Mouse (Mus musculus) heart, postnatal 0 days (tissue): Measurements from ENCODE around the gene Nt5dc2. TPM values are rescaled to one million over a fixed set of nuclear protein-coding genes. Genes with fewer than 3 reads are reported as not detected.

ENCODE experiments used
- ATAC-seq: fragments of 200-750 bp; cut with Nextera tagmentation; 2 replicates; pipeline ENCODE4 v1.8.0; 2017; ENCODE audit warnings: low read depth, moderate number of reproducible peaks, moderate library complexity; ENCODE audit not compliant: insufficient read depth
- DNase-seq: peaks from one replicate; pipeline ENCODE4 v3.0.0-alpha.2; 2016; ENCODE audit warnings: low spot score
- H3K27ac ChIP-seq: fragments of 300-500 bp; sonication (generic); 2 replicates; pipeline ENCODE4 v1.5.1; 2014; ENCODE audit warnings: low read depth, mild to moderate bottlenecking
- H3K27me3 ChIP-seq: fragments of 300-500 bp; sonication (generic); 2 replicates; pipeline ENCODE4 v1.6.1; 2014; ENCODE audit warnings: low read length, mixed read lengths; ENCODE audit not compliant: control insufficient read depth, insufficient read depth
- H3K36me3 ChIP-seq: fragments of 300-500 bp; sonication (generic); replicated peaks from 2 replicates; pipeline ENCODE4 v1.6.1; 2014; ENCODE audit warnings: low read length, mixed read lengths; ENCODE audit not compliant: control insufficient read depth, insufficient read depth
- H3K4me1 ChIP-seq: fragments of 300-500 bp; sonication (generic); 2 replicates; pipeline ENCODE4 v1.6.1; 2014; ENCODE audit warnings: antibody characterized with exemption; ENCODE audit not compliant: control insufficient read depth, insufficient read depth
- H3K4me2 ChIP-seq: fragments of 300-500 bp; sonication (generic); 2 replicates; pipeline ENCODE4 v1.6.1; 2014; ENCODE audit warnings: low read depth, mild to moderate bottlenecking, low read length, moderate library complexity
- H3K4me3 ChIP-seq: fragments of 300-500 bp; sonication (generic); 2 replicates; pipeline ENCODE4 v1.5.1; 2014; ENCODE audit warnings: low read depth, low read length
- H3K9ac ChIP-seq: fragments of 300-500 bp; sonication (generic); replicated peaks from 2 replicates; pipeline ENCODE4 v1.6.1; 2014; ENCODE audit warnings: low read depth, low read length, mixed read lengths
- H3K9me3 ChIP-seq: fragments of 300-500 bp; sonication (generic); replicated peaks from 2 replicates; pipeline ENCODE4 v1.6.1; 2016; ENCODE audit warnings: low read length; ENCODE audit not compliant: control insufficient read depth
- CTCF ChIP-seq: IDR thresholded peaks from 2 replicates; pipeline ENCODE4 v1.5.1; 2016; ENCODE audit warnings: antibody characterized with exemption, control low read depth, low read depth
- EP300 ChIP-seq: IDR thresholded peaks from 2 replicates; pipeline ENCODE4 v1.6.1; 2016; ENCODE audit warnings: antibody characterized with exemption, low read depth
- WGBS: fragments of 180-500 bp; shearing (Covaris S2); extraction: QIAGEN DNeasy Blood & Tissue Kit; methylation state at CpG from one replicate; pipeline ENCODE4 v1.1.7; 2014; 5-methylcytosine and 5-hydroxymethylcytosine counted together
- polyA plus RNA-seq: library from polyadenylated mRNA; unstranded; fragments of >200 nt; fragmentation: Nextera tagmentation; extraction: Ambion mirVana; gene quantifications from 2 replicates; pipeline ENCODE4 v1.2.1, GENCODE M21; 2015
- total RNA-seq: library from RNA; depleted of rRNA; stranded (reverse); fragments of >200 nt; gene quantifications from 2 replicates; pipeline ENCODE4 v1.2.3, GENCODE M21; 2014; ENCODE audit warnings: low replicate concordance

Gene Nt5dc2
- total and polyA plus RNA-seq, 2 experiments from 2014 or later = 146 to 212 TPM

DNA sequence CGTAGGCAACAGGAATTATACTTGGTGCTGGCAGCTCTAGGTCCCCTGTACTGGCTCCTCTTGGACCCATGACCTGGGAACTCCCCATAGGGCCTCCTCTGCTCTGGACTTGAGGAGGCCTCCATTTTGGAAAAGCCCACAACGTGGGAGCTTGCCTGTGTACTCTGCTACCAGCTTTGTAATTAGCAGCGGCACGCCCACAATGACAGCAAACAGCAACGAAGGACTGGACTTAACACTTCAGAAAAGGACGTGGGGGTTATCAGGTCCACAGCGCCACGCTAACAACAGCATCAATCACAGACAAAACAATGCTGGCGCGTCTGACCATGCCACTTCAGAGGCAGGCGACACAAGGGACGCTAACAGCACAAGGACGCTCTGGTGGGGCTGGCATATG, 40.1 kb downstream of the Nt5dc2 start:
- Histone ChIP-seq H3K4me2 (no peak overlapping the region), H3K4me1 (no peaks in the 10 kb centered on the region), H3K27me3 (no peaks in the 10 kb centered on the region), H3K36me3 (peaks cover 60% of the 10 kb centered on the region), H3K27ac (no peak overlapping the region), H3K9ac (no peak overlapping the region), H3K4me3 (no peak overlapping the region), H3K9me3 (no peaks in the 10 kb centered on the region)
- ATAC-seq (no peak), DNase-seq (no peak)
- TF ChIP-seq EP300 (no peak), CTCF (no peak)
- 72% methylated on average over 13 of the region's 13 CpGs for WGBS

DNA sequence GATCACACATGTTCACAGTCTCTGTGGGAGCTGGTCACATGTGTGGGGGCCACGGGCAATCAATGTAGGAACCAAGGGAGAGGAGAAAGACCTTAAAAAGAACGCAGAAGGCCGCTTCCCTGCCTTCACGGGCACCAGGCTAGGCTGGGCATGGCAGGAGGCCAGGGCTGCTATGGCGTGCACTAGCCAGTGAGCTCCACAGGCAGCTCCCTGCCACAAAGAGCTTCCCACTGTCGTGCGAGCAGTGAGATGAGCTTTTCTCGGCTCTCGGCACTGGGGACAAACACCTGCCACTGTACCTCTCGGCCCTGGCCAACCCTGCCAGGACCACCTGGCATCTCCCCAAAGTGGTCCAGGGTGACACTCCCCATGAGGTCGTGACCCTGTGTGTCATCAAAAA, 40.5 kb downstream of the Nt5dc2 start:
- no peak overlapping the region for H3K27ac ChIP-seq

DNA sequence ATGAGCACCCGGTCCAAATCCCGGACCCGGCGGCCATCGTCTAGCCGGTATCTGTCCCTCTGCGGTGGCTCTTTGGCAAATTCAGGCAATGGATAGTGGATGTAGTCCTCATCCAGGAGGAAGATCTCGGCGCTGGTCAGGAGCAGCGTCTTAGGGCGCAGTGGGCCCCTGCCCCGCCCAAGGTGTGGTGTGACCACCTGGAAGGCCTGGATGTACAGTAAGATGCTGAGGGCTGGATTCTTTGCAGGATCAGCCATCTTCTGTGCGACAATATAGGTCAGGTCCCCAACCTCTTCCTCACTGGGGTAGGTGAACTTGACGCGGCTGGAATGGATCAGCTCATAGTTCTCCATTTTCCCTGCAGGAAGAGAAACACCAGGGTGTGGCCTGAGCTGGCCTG, 41.0 kb downstream of the Nt5dc2 start:
- Histone ChIP-seq H3K36me3 (peaks cover 69% of the 10 kb centered on the region), H3K4me1 (no peaks in the 10 kb centered on the region), H3K27ac (no peak overlapping the region), H3K9ac (no peak overlapping the region), H3K4me3 (no peak overlapping the region), H3K4me2 (no peak overlapping the region), H3K9me3 (no peaks in the 10 kb centered on the region), H3K27me3 (no peaks in the 10 kb centered on the region)
- DNase-seq (no peak), ATAC-seq (no peak)
- 92% methylated on average over 15 of the region's 15 CpGs for WGBS
- TF ChIP-seq CTCF (no peak), EP300 (no peak)

More for the DNA sequence above, 40.5 kb downstream of the Nt5dc2 start:
- Histone ChIP-seq H3K4me1 (no peaks in the 10 kb centered on the region), H3K36me3 (peaks cover 65% of the 10 kb centered on the region), H3K27me3 (no peaks in the 10 kb centered on the region), H3K9me3 (no peaks in the 10 kb centered on the region), H3K9ac (no peak overlapping the region), H3K4me3 (no peak overlapping the region), H3K4me2 (no peak overlapping the region)
- ATAC-seq = no peak
- WGBS = 78% methylated on average over 11 of the region's 11 CpGs
- TF ChIP-seq CTCF (no peak), EP300 (no peak)
- DNase-seq = no peak

DNA sequence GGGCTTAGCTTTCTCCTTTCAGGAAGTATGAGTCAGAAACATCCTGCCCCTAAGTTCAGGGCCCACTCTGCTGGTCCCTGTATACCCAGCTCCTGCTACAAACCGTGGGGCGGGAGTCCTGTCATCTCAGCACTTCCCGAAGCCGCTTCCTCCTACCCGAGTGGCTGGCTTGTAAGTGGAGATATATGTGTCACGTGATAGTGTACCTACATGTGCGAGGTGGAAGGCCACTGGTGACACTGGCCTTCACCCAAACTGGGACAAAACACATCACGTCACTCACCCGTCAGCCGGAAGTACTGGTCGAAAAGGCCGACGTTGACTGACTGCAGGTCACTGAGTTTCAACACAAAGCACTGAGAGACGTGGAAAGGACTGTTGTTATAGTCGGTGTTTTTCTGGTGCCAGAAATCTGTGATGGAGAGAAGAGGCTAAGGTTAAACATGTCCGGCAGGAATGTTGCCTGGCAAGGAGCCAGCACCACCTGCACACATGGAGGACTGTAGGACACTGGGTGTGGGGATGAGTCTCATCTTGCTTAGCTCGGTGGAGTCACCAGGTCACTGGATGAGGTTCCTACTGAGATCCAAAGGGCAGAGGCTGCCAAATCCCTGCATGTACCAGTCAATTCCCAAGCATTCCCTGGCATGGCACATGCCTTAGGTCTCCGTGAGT, 42.1 kb downstream of the Nt5dc2 start:
- peak overlapping the region; percentile 46; the same call in 1 of the 2 replicates for H3K27ac ChIP-seq
- 43% methylated on average over 18 of the region's 18 CpGs for WGBS
- no peaks in the 10 kb centered on the region for H3K27me3 ChIP-seq
- H3K4me3 ChIP-seq = no peak overlapping the region
- no peaks in the 10 kb centered on the region for H3K9me3 ChIP-seq
- no peaks in the 10 kb centered on the region for H3K4me1 ChIP-seq
- no peak overlapping the region for H3K4me2 ChIP-seq
- no peak for DNase-seq
- no peak overlapping the region for H3K9ac ChIP-seq
- peak; percentile 21 for ATAC-seq
- H3K36me3 ChIP-seq = peaks cover 80% of the 10 kb centered on the region
- no peak for TF ChIP-seq CTCF
- no peak for TF ChIP-seq EP300

DNA sequence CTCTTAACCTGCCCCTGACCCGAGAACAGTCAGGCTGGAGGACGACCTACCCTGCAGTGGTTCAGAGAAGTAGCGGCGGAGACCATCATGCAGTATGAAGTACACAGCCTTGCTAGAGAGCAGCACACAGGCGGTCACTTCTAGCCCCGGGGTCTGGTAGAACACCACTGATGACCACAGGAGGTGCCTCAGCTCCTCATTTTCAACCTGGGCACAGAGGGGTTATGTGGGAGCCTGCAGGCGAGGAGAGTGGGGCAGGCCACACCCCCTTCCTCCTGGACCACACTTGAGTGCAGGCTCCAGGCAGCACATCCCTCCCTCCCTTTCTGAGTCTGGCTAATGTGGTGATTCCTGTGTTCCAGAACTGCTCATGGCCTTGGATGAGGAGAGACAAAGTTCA, 42.7 kb downstream of the Nt5dc2 start:
- Histone ChIP-seq H3K4me3 (no peak overlapping the region), H3K9ac (no peak overlapping the region), H3K36me3 (peaks cover 84% of the 10 kb centered on the region), H3K4me2 (no peak overlapping the region), H3K27ac (peak overlapping the region; percentile 46; the same call in 1 of the 2 replicates), H3K9me3 (no peaks in the 10 kb centered on the region), H3K4me1 (no peaks in the 10 kb centered on the region), H3K27me3 (no peaks in the 10 kb centered on the region)
- TF ChIP-seq CTCF (no peak), EP300 (no peak)
- 74% methylated on average over 7 of the region's 7 CpGs for WGBS
- no peak for ATAC-seq
- DNase-seq = no peak

DNA sequence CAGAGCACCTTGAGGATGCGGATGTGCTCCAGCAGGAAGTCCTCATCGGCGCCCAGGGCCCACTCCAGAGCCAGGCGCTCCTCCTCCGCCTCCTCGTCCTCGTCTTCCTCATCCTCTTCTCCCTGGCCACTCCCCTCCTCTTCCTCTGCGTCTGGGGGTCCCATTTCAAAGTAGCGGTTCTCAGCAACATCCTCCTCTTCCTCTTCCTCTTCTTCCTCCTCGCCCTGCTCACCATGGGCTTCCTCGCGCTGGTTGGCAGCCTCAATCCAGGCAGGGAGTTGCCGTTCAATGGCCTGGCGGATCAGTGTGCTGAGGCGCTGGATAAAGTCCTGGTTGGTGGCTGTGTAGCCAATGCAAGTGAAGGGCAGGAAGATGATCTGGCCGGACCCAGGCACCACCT, 46.4 kb downstream of the Nt5dc2 start:
- H3K4me1 ChIP-seq = no peaks in the 10 kb centered on the region
- no peaks in the 10 kb centered on the region for H3K9me3 ChIP-seq
- 75% methylated on average over 16 of the region's 16 CpGs for WGBS
- H3K4me3 ChIP-seq = no peak overlapping the region
- H3K27me3 ChIP-seq = no peaks in the 10 kb centered on the region
- H3K27ac ChIP-seq = no peak overlapping the region
- DNase-seq (no peak), ATAC-seq (no peak)
- H3K36me3 ChIP-seq = peaks cover 96% of the 10 kb centered on the region
- H3K4me2 ChIP-seq = no peak overlapping the region
- H3K9ac ChIP-seq = no peak overlapping the region
- TF ChIP-seq EP300 (no peak), CTCF (no peak)
